Mouse (Mus musculus) bone marrow macrophage, adult 2 months (primary cell): ENCODE results near the gene Zp1.

Source experiments
- CTCF ChIP-seq: IDR thresholded peaks from 2 replicates; pipeline ENCODE4 v1.5.1; 2012; ENCODE audit warnings: low read depth, mild to moderate bottlenecking, low read length, moderate library complexity
- POLR2A ChIP-seq: IDR thresholded peaks from 2 replicates; pipeline ENCODE4 v1.6.1; 2012; ENCODE audit warnings: mild to moderate bottlenecking, low read depth, low read length, borderline replicate concordance

DNA sequence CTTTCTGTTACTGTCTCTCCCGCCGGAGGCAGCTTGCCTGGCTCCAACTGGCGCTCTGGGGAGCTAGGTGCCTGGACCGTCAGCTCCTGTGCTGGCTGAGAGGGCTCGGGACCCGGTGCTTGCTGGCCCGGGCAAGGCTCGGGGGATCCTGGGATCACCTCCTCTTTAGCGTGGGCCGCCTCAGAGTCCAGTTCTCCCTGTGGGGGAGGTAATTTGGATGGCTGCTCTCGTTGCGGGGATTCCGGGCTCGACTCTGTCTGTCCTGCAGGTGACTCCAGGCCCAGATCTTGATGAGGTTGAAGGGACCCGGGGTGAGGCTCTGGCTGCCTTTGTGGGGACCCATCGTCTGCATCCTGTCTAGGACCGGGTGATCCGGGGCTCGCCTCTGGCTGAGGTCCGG is 28.0 kb upstream of the Zp1 start:
- TF ChIP-seq CTCF (no peak), POLR2A (no peak)
